Mouse (Mus musculus) spleen, postnatal 0 days (tissue): ENCODE data around the gene Armc9. TPM values are rescaled to one million over a fixed set of nuclear protein-coding genes. Genes with fewer than 3 reads are reported as not detected.

Experiments used
- polyA plus RNA-seq: library from polyadenylated mRNA; unstranded; fragments of >200 nt; fragmentation: Nextera tagmentation; extraction: Ambion mirVana; gene quantifications from 2 replicates; pipeline ENCODE4 v1.2.1, GENCODE M21; 2015

The Armc9 gene
- polyA plus RNA-seq, result 14.0 and 16.5 TPM in 2 replicates

DNA sequence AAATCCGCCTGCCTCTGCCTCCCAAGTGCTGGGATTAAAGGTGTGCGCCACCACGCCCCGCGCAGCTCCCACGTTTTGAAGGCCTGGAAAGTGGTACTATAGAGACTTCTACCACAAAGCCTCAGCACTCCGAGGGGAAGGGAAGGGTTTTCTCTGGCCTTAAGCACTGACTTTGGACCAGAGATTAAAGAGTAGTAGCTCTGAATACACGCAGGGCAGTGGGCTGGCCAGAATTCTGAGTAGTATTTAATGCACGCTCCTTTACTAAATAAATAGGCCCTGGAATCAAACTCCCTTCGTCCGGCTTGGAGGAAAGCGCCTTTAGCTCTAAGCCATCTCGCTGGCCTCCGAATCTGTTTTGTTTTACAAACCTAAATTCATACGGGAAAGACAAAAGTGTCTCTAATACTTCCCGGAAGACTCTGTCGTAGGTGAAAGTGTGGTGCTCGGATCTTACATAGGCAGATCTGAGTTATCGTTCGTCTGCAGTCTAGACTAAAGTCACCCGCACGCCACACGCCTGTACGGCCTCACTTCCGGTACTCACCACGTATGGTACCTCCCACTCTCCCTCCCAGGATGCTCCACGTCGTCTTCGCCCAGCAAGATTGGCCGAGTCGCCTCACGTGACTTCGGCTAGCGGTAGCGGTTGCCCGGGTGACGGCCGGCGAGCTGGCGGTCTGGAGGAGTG is at the start of gene Armc9:
Gene Armc9 (plus strand): TSS at position 648 of the 691 bp plus-strand sequence.

DNA sequence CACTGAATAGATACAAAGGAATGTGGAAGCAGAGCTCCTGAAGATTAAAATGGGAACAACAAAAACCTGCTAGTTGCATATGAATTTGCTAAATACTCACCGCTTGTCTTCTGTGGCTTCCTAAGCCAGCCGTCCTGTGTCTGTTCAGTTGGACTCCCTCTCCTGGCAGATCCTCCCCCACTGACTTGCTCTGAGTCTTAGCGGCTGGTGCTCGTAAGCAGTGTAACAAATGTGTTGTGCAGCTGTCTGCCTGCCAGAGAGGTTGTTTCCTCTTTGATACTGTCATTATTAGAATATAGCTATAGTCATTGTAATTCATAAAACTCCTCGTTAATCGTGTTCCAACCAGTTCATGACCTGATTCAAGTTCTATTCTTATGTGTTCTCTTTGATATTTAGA is 42.8 kb upstream of the Armc9 start, which contains the start of gene Htr2b:
Gene Htr2b (minus strand): TSS at position 192 of the 400 bp plus-strand sequence.

DNA sequence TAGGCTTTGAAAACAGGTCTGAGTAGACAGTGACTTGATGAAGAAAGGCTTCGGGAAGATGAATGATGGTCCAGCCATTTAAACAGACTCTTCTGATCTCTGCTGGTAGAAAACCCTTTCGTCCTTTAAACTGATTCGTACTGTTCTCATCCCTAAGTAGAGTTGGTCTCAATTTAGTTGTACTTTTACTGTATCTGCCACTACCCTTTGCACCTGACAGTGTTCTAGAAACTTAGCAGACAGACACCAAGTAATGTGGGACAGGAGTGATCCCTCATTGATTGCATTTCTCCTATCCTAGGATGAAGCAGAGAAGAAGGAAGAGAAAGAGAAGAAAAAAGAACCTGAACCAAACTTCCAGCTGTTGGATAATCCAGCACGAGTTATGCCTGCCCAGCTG is 21.2 kb upstream of the Armc9 start, which contains the start of gene Gm21972:
Gene Gm21972 (plus strand): TSS at position 301 of the 400 bp plus-strand sequence.

GRCm38 (mm10) chr1:86302532-86302931 is 148.0 kb downstream of the Armc9 start, which contains the start of gene B3gnt7:
Gene B3gnt7, plus strand, starts transcription at chr1:86302832.

Other genes starting within 250 kb of the Armc9 start
- gene 4933407L21Rik, start 226.3 kb upstream of the Armc9 start, polyA plus RNA-seq, result not detected in 2 replicates
- 0.07 and 0.08 TPM in 2 replicates for gene Gpr55, start 193.8 kb upstream of the Armc9 start, polyA plus RNA-seq
- gene Spata3, start 138.0 kb upstream of the Armc9 start, polyA plus RNA-seq, result not detected in 2 replicates
- gene 2810459M11Rik, start 108.9 kb upstream of the Armc9 start, polyA plus RNA-seq, result 0.07 TPM in 1 of 2 replicates, not detected in the other
- gene Psmd1, start 90.4 kb upstream of the Armc9 start, polyA plus RNA-seq, result 88.7 and 93.5 TPM in 2 replicates
- gene Htr2b, start 42.8 kb upstream of the Armc9 start, polyA plus RNA-seq, result 0.27 and 0.30 TPM in 2 replicates
- gene Gm21972, start 21.1 kb upstream of the Armc9 start, polyA plus RNA-seq, result not detected in 2 replicates
- gene B3gnt7, start 148.1 kb downstream of the Armc9 start, polyA plus RNA-seq, result 2.1 and 2.2 TPM in 2 replicates
- gene Ncl, start 204.6 kb downstream of the Armc9 start, polyA plus RNA-seq, result 380 and 415 TPM in 2 replicates